Mouse (Mus musculus) testis, adult 10 weeks (tissue): ENCODE results near the gene Slc16a1. TPM values are rescaled to one million over a fixed set of nuclear protein-coding genes. Genes with fewer than 3 reads are reported as not detected.

Experiments used
- polyA plus RNA-seq: library from polyadenylated mRNA; stranded (reverse); fragments of 350-450 nt; fragmentation: Illumina TruSeq; extraction: RNeasy Lipid Tissue Mini Kit (QIAGEN cat#74804); gene quantifications from one replicate; pipeline ENCODE4 v1.2.3, GENCODE M21; 2014; ENCODE audit warnings: low read depth, low replicate concordance

The Slc16a1 gene
- polyA plus RNA-seq: 25.1 TPM

DNA sequence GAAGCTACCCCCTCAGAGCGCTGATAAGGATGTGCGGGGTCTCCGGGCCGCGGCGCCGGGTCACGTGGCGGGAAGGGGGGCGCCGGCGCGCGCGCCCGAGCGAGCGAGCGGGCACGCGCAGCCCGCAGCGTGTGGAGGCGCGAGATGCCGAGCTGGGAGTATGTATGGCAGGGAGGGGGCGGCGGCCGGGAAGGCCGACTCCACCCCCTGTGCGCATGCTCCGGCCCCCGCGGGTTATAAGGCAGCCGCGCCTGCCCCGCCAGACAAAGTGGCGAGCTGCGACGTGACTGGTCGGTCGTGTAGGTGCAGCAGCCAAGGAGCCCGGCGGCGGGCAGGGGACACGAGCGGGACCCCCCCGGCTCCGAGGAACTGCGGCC, at the start of gene Slc16a1:
Slc16a1 (plus strand) TSS at position 266 of the 377 bp plus-strand sequence.

Other genes starting within 250 kb of the Slc16a1 start
- 19.3 TPM for gene Lrig2, start 126.8 kb upstream of the Slc16a1 start, polyA plus RNA-seq
- 3.4 TPM for gene Ppm1j, start 142.4 kb downstream of the Slc16a1 start, polyA plus RNA-seq
- gene Fam19a3, start 143.2 kb downstream of the Slc16a1 start, polyA plus RNA-seq: 0.85 TPM
- gene Rhoc, start 149.7 kb downstream of the Slc16a1 start, polyA plus RNA-seq: 1.0 TPM
- gene Mov10, start 179.9 kb downstream of the Slc16a1 start, polyA plus RNA-seq: 1.0 TPM
- 100.0 TPM for gene St7l, start 225.3 kb downstream of the Slc16a1 start, polyA plus RNA-seq
- gene Capza1, start 225.8 kb downstream of the Slc16a1 start, polyA plus RNA-seq: 486 TPM